Mouse (Mus musculus) C2C12 (cell line): Measurements from ENCODE around the gene Lrrc52.

Source experiments
- CEBPB ChIP-seq: IDR thresholded peaks from one replicate; pipeline ENCODE4 v1.6.1; 2011; ENCODE audit warnings: low read depth, mild to moderate bottlenecking, control low read depth, moderate library complexity
- CTCF ChIP-seq: IDR thresholded peaks from one replicate; pipeline ENCODE4 v1.5.1; 2011; ENCODE audit not compliant: control insufficient read depth, insufficient read depth, insufficient read length
- MYOD1 ChIP-seq: IDR thresholded peaks from one replicate; pipeline ENCODE4 v1.6.1; 2011; ENCODE audit warnings: low read depth; ENCODE audit not compliant: control insufficient read depth, insufficient read length
- USF1 ChIP-seq: IDR thresholded peaks from one replicate; pipeline ENCODE4 v1.6.1; 2011; ENCODE audit warnings: low read depth, mild to moderate bottlenecking, control low read depth, moderate library complexity

DNA sequence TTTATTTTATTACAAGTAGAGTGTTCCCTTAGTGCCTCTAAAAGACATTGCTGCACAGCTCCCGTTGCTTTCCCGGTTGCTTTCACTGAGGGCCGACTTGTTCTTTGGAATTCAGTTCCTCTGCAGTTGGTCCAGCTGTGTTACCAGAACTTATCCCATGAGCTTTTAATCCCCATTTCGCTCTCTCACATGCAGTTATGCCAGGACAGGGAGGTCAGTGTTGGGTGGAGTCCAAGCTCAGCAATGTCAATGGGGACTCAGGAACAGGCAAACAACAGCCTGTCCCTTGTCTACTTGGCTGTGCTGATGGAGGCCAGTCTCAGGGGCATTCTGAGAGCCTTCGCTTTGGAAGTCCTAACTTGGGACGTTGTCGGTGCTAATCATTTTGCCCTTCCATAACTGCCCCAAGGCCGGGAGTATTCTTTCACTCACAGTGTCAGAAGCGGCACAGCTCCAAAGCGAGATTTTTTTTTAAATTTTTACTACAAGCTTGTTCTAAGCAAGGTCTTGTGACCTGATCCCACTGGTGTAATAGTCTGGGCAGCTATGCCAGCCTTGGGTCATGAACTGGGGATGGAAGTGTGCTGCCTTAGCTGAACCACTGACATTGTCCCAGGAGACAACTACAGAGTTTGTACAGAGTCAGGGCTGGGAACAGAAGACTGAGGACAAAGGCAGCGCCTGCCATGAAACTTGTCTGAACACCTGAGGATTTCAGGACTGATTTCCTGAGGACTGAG is 43.9 kb downstream of the Lrrc52 start:
- TF ChIP-seq USF1 (no peak), MYOD1 (no peak), CTCF (no peak), CEBPB (no peak)
